Mouse (Mus musculus): Measurements from ENCODE around the gene Tmpo. TPM values are rescaled to one million over a fixed set of nuclear protein-coding genes. Genes with fewer than 3 reads are reported as not detected.
A peak's percentile ranks its signal among the peaks of the same experiment; 100 is the strongest.

Tmpo gene
- polyA plus RNA-seq, 1 experiment from 2014 or later: 82.8 TPM

DNA sequence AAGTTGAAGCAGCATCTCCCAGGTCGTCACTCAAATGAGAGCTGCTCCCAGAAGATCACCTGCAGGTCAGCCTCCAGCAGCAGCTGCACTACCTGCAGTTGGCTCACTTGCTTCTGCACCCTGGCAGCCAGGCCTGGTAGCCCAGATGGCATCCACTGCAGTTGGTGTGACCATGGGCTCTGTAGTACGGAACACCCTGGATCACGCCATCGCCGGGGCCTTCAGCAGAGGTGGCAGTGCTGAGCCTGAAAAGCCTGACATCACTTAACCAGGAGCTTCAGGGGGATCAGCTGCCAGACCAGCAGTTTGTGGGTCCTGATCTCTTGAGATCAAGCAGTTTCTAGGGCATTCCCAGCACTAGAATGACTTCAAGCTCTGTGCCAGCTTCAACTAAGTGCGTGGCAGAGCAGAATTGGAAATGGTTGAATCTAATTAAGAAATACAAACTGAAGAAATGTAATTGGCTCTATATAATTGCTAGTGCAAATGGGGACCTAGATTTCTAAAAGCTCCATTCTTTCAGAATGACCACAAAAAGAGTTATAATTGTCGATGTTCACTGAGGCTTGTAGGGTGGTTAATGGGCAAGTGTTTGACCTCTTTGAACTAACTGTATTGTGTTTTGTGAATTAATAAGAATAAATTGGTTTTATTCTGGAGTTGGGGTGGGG is 45.7 kb downstream of the Tmpo start:
- no peaks in the 10 kb centered on the region for H3K4me1 ChIP-seq (ENCODE audit: control insufficient read depth, insufficient read depth, low read length)
- WGBS: 87% methylated on average over 7 of the region's 7 CpGs
- no peak overlapping the region for H3K9ac ChIP-seq (ENCODE audit: low read depth, low read length)
- no peak for ATAC-seq
- H3K4me3 ChIP-seq (ENCODE audit: low read depth, low read length): no peak overlapping the region
- H3K27ac ChIP-seq (ENCODE audit: low read length): no peak overlapping the region
- H3K4me2 ChIP-seq (ENCODE audit: low read length): no peak overlapping the region
- H3K36me3 ChIP-seq (ENCODE audit: control insufficient read depth, insufficient read depth, low read length): no peaks in the 10 kb centered on the region
- H3K27me3 ChIP-seq (ENCODE audit: control insufficient read depth, insufficient read depth, low read depth, low read length): no peaks in the 10 kb centered on the region
- H3K9me3 ChIP-seq (replicated peaks; ENCODE audit: control insufficient read depth, low read length, poor library complexity, severe bottlenecking): no peaks in the 10 kb centered on the region

- Histone ChIP-seq H3K4me2 (ENCODE audit: low read length) (no peak overlapping the region), H3K9me3 (replicated peaks; ENCODE audit: control insufficient read depth, low read length, poor library complexity, severe bottlenecking) (no peaks in the 10 kb centered on the region), H3K9ac (ENCODE audit: low read depth, low read length) (no peak overlapping the region), H3K4me1 (ENCODE audit: control insufficient read depth, insufficient read depth, low read length) (no peaks in the 10 kb centered on the region), H3K27me3 (ENCODE audit: control insufficient read depth, insufficient read depth, low read depth, low read length) (no peaks in the 10 kb centered on the region), H3K27ac (ENCODE audit: low read length) (no peak overlapping the region), H3K4me3 (ENCODE audit: low read depth, low read length) (no peak overlapping the region), H3K36me3 (ENCODE audit: control insufficient read depth, insufficient read depth, low read length) (no peaks in the 10 kb centered on the region)
- WGBS: 75% methylated on average over 1 of the region's 1 CpGs
- ATAC-seq: no peak
Measured at GRCm38 (mm10) chr10:91131565-91131964, 49.5 kb downstream of the Tmpo start.

GRCm38 (mm10) chr10:91130792-91131191 is 50.3 kb downstream of the Tmpo start:
- Histone ChIP-seq H3K9me3 (replicated peaks; ENCODE audit: control insufficient read depth, low read length, poor library complexity, severe bottlenecking) (no peaks in the 10 kb centered on the region), H3K4me2 (ENCODE audit: low read length) (no peak overlapping the region), H3K9ac (ENCODE audit: low read depth, low read length) (no peak overlapping the region), H3K27ac (ENCODE audit: low read length) (no peak overlapping the region), H3K36me3 (ENCODE audit: control insufficient read depth, insufficient read depth, low read length) (no peaks in the 10 kb centered on the region), H3K4me3 (ENCODE audit: low read depth, low read length) (no peak overlapping the region), H3K27me3 (ENCODE audit: control insufficient read depth, insufficient read depth, low read depth, low read length) (no peaks in the 10 kb centered on the region), H3K4me1 (ENCODE audit: control insufficient read depth, insufficient read depth, low read length) (no peaks in the 10 kb centered on the region)
- 79% methylated on average over 3 of the region's 3 CpGs for WGBS
- ATAC-seq: no peak

GRCm38 (mm10) chr10:91128551-91129160 is 52.5 kb downstream of the Tmpo start:
- Histone ChIP-seq H3K27me3 (ENCODE audit: control insufficient read depth, insufficient read depth, low read depth, low read length) (no peaks in the 10 kb centered on the region), H3K4me1 (ENCODE audit: control insufficient read depth, insufficient read depth, low read length) (peaks cover 3% of the 10 kb centered on the region; the same call in 1 of the 2 replicates), H3K27ac (ENCODE audit: low read length) (no peak overlapping the region), H3K4me3 (ENCODE audit: low read depth, low read length) (no peak overlapping the region), H3K4me2 (ENCODE audit: low read length) (no peak overlapping the region), H3K9me3 (replicated peaks; ENCODE audit: control insufficient read depth, low read length, poor library complexity, severe bottlenecking) (no peaks in the 10 kb centered on the region), H3K36me3 (ENCODE audit: control insufficient read depth, insufficient read depth, low read length) (no peaks in the 10 kb centered on the region), H3K9ac (ENCODE audit: low read depth, low read length) (no peak overlapping the region)
- WGBS: 79% methylated on average over 1 of the region's 1 CpGs
- no peak for ATAC-seq

GRCm38 (mm10) chr10:91127395-91127794 is 53.7 kb downstream of the Tmpo start:
- Histone ChIP-seq H3K36me3 (ENCODE audit: control insufficient read depth, insufficient read depth, low read length) (no peaks in the 10 kb centered on the region), H3K9ac (ENCODE audit: low read depth, low read length) (no peak overlapping the region), H3K4me2 (ENCODE audit: low read length) (no peak overlapping the region), H3K4me3 (ENCODE audit: low read depth, low read length) (no peak overlapping the region), H3K27me3 (ENCODE audit: control insufficient read depth, insufficient read depth, low read depth, low read length) (no peaks in the 10 kb centered on the region), H3K27ac (ENCODE audit: low read length) (no peak overlapping the region), H3K9me3 (replicated peaks; ENCODE audit: control insufficient read depth, low read length, poor library complexity, severe bottlenecking) (no peaks in the 10 kb centered on the region), H3K4me1 (ENCODE audit: control insufficient read depth, insufficient read depth, low read length) (peaks cover 8% of the 10 kb centered on the region)
- WGBS: 77% methylated on average over 2 of the region's 2 CpGs
- no peak for ATAC-seq

- ATAC-seq: no peak
- Histone ChIP-seq H3K9ac (ENCODE audit: low read depth, low read length) (no peak overlapping the region), H3K27me3 (ENCODE audit: control insufficient read depth, insufficient read depth, low read depth, low read length) (no peaks in the 10 kb centered on the region), H3K4me3 (ENCODE audit: low read depth, low read length) (no peak overlapping the region), H3K4me1 (ENCODE audit: control insufficient read depth, insufficient read depth, low read length) (peaks cover 13% of the 10 kb centered on the region), H3K9me3 (replicated peaks; ENCODE audit: control insufficient read depth, low read length, poor library complexity, severe bottlenecking) (no peaks in the 10 kb centered on the region), H3K27ac (ENCODE audit: low read length) (no peak overlapping the region), H3K4me2 (ENCODE audit: low read length) (no peak overlapping the region), H3K36me3 (ENCODE audit: control insufficient read depth, insufficient read depth, low read length) (no peaks in the 10 kb centered on the region)
- WGBS: 80% methylated on average over 10 of the region's 10 CpGs
Measured at GRCm38 (mm10) chr10:91126618-91127355, 54.3 kb downstream of the Tmpo start.

DNA sequence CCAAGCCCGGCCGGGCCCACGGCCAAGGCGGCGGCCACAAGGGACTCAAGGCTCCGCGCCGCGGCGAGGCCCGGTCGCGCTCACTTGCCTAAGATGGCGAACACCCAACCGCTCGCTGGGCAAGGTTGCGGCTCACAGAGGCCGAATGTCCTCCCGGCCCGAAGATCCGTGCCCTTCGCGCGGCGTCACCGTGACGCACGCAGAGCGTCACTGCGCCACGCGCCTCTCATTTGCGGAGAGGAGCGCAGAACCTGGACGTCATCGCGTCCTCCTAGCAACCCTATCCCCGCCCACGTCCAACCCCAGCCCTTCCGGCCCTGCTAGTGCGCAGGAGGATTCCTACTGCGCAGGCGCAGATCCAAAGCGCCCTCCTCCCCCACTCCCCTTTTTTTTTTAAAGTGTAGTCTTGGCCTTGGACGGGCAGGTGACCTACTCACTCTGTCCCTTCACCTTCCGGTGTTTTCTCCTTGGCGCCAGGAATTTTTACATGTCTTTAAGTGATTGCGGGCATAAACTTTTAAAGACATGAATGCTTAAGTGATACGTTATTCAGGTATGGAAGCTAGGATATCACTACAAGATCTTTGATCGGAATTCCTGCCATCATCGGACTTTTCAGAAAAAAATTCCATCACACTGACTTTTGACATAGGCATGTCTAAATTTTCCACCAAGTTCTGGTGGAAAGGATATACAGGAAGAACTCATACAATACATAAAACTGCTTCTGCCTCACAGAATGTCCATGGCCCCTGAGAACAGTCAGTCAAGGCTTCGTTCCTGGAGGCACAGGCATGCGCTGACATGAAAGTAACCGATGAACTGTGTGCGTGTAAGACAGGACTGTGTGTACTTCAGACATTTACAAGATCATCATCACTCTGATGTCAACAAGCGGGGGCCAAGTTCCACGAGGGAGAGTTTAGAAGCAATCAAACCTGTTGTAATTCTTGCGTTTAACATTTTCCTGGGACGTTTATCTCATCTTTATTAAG is 57.0 kb downstream of the Tmpo start, which contains the start of gene Slc25a3:
TSS of gene Slc25a3 (minus strand) at position 232 of the 995 bp plus-strand sequence.
- H3K4me2 ChIP-seq (ENCODE audit: low read length): peak within 1 kb of the TSS; percentile 82
- no peaks in the 10 kb centered on the region for H3K27me3 ChIP-seq (ENCODE audit: control insufficient read depth, insufficient read depth, low read depth, low read length)
- peak within 1 kb of the TSS; percentile 93 for H3K27ac ChIP-seq (ENCODE audit: low read length)
- peaks cover 20% of the 10 kb centered on the region for H3K4me1 ChIP-seq (ENCODE audit: control insufficient read depth, insufficient read depth, low read length)
- H3K4me3 ChIP-seq (ENCODE audit: low read depth, low read length): peak within 1 kb of the TSS; percentile 85
- 14% methylated on average over 59 of the region's 59 CpGs for WGBS
- H3K9me3 ChIP-seq (replicated peaks; ENCODE audit: control insufficient read depth, low read length, poor library complexity, severe bottlenecking): no peaks in the 10 kb centered on the region
- H3K36me3 ChIP-seq (ENCODE audit: control insufficient read depth, insufficient read depth, low read length): peaks cover 6% of the 10 kb centered on the region; the same call in 1 of the 2 replicates
- H3K9ac ChIP-seq (ENCODE audit: low read depth, low read length): peak within 1 kb of the TSS; percentile 92
- ATAC-seq: peak; percentile 100

GRCm38 (mm10) chr10:91123281-91123827 is 57.8 kb downstream of the Tmpo start:
- Histone ChIP-seq H3K36me3 (ENCODE audit: control insufficient read depth, insufficient read depth, low read length) (peaks cover 13% of the 10 kb centered on the region), H3K27me3 (ENCODE audit: control insufficient read depth, insufficient read depth, low read depth, low read length) (no peaks in the 10 kb centered on the region), H3K9ac (ENCODE audit: low read depth, low read length) (peak overlapping the region; percentile 92), H3K4me3 (ENCODE audit: low read depth, low read length) (peak overlapping the region; percentile 85), H3K27ac (ENCODE audit: low read length) (peak overlapping the region; percentile 93), H3K4me1 (ENCODE audit: control insufficient read depth, insufficient read depth, low read length) (peaks cover 20% of the 10 kb centered on the region), H3K4me2 (ENCODE audit: low read length) (peak overlapping the region; percentile 82), H3K9me3 (replicated peaks; ENCODE audit: control insufficient read depth, low read length, poor library complexity, severe bottlenecking) (no peaks in the 10 kb centered on the region)
- ATAC-seq: no peak; the same call in none of the 2 replicates
- under 1% methylated on average over 44 of the region's 44 CpGs for WGBS
